Mouse (Mus musculus): ENCODE results near the gene Ccl5. TPM values are rescaled to one million over a fixed set of nuclear protein-coding genes. Genes with fewer than 3 reads are reported as not detected.

Gene Ccl5
- 24.9 and 44.7 TPM in 2 replicates for polyA plus RNA-seq (2012; rRNA removed)

GRCm38 (mm10) chr11:83530360-83530759 lies at the start of gene Ccl5:
Gene Ccl5, minus strand, starts transcription at chr11:83530518.

GRCm38 (mm10) chr11:83578186-83578760 lies 48.0 kb upstream of the Ccl5 start, which contains the start of gene Ccl9:
Gene Ccl9, minus strand, starts transcription at chr11:83578636.

GRCm38 (mm10) chr11:83522075-83522474 lies 8.2 kb downstream of the Ccl5 start, which contains the start of gene Heatr9:
Gene Heatr9, minus strand, starts transcription at chr11:83522175.

Other genes with a start within 250 kb of the Ccl5 start
- not detected in 2 replicates for gene Slfn14, start 243.8 kb downstream of the Ccl5 start, polyA plus RNA-seq (2012; rRNA removed)
- 25.1 and 28.0 TPM in 2 replicates for gene Ap2b1, start 231.5 kb downstream of the Ccl5 start, polyA plus RNA-seq (2012; rRNA removed)
- 7.2 and 7.7 TPM in 2 replicates for gene Pex12, start 227.9 kb downstream of the Ccl5 start, polyA plus RNA-seq (2012; rRNA removed)
- gene Rasl10b, start 121.4 kb downstream of the Ccl5 start, polyA plus RNA-seq (2012; rRNA removed) = 1.7 and 2.9 TPM in 2 replicates
- 0.43 and 0.51 TPM in 2 replicates for gene Gas2l2, start 101.1 kb downstream of the Ccl5 start, polyA plus RNA-seq (2012; rRNA removed)
- gene 1700020L24Rik, start 92.8 kb downstream of the Ccl5 start, polyA plus RNA-seq (2012; rRNA removed) = 0.91 and 1.0 TPM in 2 replicates
- gene Mmp28, start 67.4 kb downstream of the Ccl5 start, polyA plus RNA-seq (2012; rRNA removed) = 14.5 and 17.0 TPM in 2 replicates
- gene Taf15, start 57.4 kb downstream of the Ccl5 start, polyA plus RNA-seq (2012; rRNA removed) = 4.0 and 4.8 TPM in 2 replicates
- gene Heatr9, start 8.3 kb downstream of the Ccl5 start, polyA plus RNA-seq (2012; rRNA removed) = not detected in 2 replicates
- gene Ccl9, start 48.1 kb upstream of the Ccl5 start, polyA plus RNA-seq (2012; rRNA removed) = 1.7 and 2.1 TPM in 2 replicates
- 142 and 153 TPM in 2 replicates for gene Ccl6, start 62.6 kb upstream of the Ccl5 start, polyA plus RNA-seq (2012; rRNA removed)
- not detected in 2 replicates for gene Rpl9-ps1, start 115.1 kb upstream of the Ccl5 start, polyA plus RNA-seq (2012; rRNA removed)
- 0.38 and 1.1 TPM in 2 replicates for gene Ccl3, start 118.8 kb upstream of the Ccl5 start, polyA plus RNA-seq (2012; rRNA removed)
- 0.46 and 0.47 TPM in 2 replicates for gene Ccl4, start 132.1 kb upstream of the Ccl5 start, polyA plus RNA-seq (2012; rRNA removed)
- 1.3 and 3.5 TPM in 2 replicates for gene Wfdc17, start 173.5 kb upstream of the Ccl5 start, polyA plus RNA-seq (2012; rRNA removed)
- 5.9 and 16.4 TPM in 2 replicates for gene Wfdc18, start 178.5 kb upstream of the Ccl5 start, polyA plus RNA-seq (2012; rRNA removed)
- 1.1 and 1.6 TPM in 2 replicates for gene Wfdc21, start 216.4 kb upstream of the Ccl5 start, polyA plus RNA-seq (2012; rRNA removed)
- 15.6 and 20.4 TPM in 2 replicates for gene Heatr6, start 223.2 kb upstream of the Ccl5 start, polyA plus RNA-seq (2012; rRNA removed)